Mouse (Mus musculus) heart, postnatal 36 days (tissue): ENCODE data around the gene Tspan18. TPM values are rescaled to one million over a fixed set of nuclear protein-coding genes. Genes with fewer than 3 reads are reported as not detected.
A peak's percentile ranks its signal among the peaks of the same experiment; 100 is the strongest.

Experiments used
- DNase-seq, 2 experiments: peaks; one replicate each; pipeline ENCODE4 v3.0.0; 2021 to 2022
- intact Hi-C: fragments of 180-260 bp; cut with DNase I; formaldehyde crosslinking; loops from one replicate; pipeline ENCODE4 v1.15.1; 2025
- total RNA-seq, 2 experiments: library from RNA; stranded (reverse); gene quantifications; 2 replicates each; pipeline ENCODE4 v1.2.3; 2021

Gene Tspan18
- total RNA-seq, 2 experiments from 2014 or later = 12.4 to 16.2 TPM

DNA sequence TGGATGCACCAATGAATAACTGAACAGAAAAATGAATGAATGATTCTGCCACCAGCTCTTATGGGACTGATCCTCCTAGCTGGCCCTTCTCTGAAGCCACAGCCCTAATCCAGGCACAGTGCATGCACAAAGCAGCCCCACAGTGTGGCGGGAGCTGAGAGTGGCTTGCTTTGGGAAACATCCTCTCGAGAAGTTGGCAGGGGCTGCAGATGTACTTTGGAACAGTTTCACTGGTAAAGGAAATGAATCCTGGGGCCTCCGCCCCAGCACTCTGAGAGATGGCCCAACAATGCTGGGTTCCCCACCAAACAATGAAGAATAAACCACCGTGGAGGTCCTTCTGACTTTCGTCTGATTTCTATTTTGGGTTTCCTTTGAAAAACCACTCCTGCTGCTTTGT, 64.2 kb downstream of the Tspan18 start:
- DNase-seq = peak; percentile 26 to 29
- intact Hi-C loops = no loop called here

GRCm38 (mm10) chr2:93269611-93270010, 64.7 kb downstream of the Tspan18 start:
- no peak for DNase-seq
- intact Hi-C loops = loop anchor here (10.0 kb wide), 1 partner anchor 135 kb away; no protein-coding TSS in a partner anchor

- peak; percentile 28 to 41 for DNase-seq
- intact Hi-C loops = loop anchor here (1.0 to 10.0 kb wide), 2 partner anchors 65 to 134 kb away; no protein-coding TSS in a partner anchor
Measured at GRCm38 (mm10) chr2:93268711-93269270, 65.5 kb downstream of the Tspan18 start.

DNA sequence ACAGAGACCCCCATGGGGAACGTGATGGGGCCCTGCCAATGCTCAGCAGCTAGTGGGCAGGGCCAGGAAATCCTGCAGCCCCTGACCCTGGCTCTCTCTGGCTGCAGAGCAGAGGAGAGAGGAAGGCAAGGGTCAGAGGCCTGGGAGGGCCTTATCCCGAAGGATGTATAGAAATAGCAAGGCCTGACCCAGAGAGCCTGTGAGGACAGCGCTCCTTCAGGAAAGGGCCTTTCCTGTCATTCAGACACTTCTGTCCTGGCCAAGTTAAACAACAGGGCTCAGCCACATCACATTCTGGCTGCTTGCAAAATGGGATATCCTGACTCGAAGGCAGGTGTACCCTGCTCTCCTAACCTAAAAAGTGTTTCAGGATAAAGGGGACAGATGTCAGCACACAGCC, 66.5 kb downstream of the Tspan18 start:
- intact Hi-C loops = loop anchor here (1.0 to 10.0 kb wide), 3 partner anchors 39 to 133 kb away; no protein-coding TSS in a partner anchor

GRCm38 (mm10) chr2:93266565-93267169, 67.6 kb downstream of the Tspan18 start:
- DNase-seq = no peak
- intact Hi-C loops = loop anchor here (2.0 to 10.0 kb wide), 2 partner anchors 38 to 132 kb away; no protein-coding TSS in a partner anchor

More for the DNA sequence above, 66.5 kb downstream of the Tspan18 start:
- DNase-seq = peak; percentile 35 to 49

GRCm38 (mm10) chr2:93262291-93263285, 71.7 kb downstream of the Tspan18 start:
- intact Hi-C loops = loop anchor here (10.0 kb wide), 1 partner anchor 128 kb away; no protein-coding TSS in a partner anchor
- DNase-seq = peak; percentile 64 to 66

GRCm38 (mm10) chr2:93261521-93262290, 72.6 kb downstream of the Tspan18 start:
- DNase-seq = peak; percentile 36 to 39
- intact Hi-C loops = loop anchor here (2.0 to 10.0 kb wide), 2 partner anchors 119 to 127 kb away; no protein-coding TSS in a partner anchor

DNA sequence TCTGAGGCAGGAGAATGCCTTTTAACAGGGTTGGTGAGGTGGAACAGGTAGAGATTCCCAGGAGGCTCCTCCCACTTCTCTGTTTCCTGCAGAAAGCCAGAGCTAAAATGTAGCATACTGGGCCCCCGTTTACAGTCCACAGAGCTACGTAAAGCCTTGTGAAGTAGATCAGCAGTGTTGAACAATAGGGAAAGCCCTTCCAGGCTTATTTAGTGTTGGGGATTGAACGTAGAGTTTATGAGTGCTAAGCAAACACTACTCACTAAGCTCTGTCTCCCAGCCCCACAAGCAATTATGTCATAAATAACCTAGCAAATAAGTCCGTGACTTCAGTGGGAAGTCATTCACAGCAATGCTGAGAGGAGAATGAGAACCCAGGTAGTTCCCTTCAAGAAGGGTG, 76.7 kb downstream of the Tspan18 start:
- no peak for DNase-seq
- intact Hi-C loops = no loop called here

GRCm38 (mm10) chr2:93256735-93257405, 77.4 kb downstream of the Tspan18 start:
- intact Hi-C loops = no loop called here
- no peak for DNase-seq

- intact Hi-C loops = no loop called here
- DNase-seq = no peak
Measured at GRCm38 (mm10) chr2:93252356-93252755, 81.9 kb downstream of the Tspan18 start.

DNA sequence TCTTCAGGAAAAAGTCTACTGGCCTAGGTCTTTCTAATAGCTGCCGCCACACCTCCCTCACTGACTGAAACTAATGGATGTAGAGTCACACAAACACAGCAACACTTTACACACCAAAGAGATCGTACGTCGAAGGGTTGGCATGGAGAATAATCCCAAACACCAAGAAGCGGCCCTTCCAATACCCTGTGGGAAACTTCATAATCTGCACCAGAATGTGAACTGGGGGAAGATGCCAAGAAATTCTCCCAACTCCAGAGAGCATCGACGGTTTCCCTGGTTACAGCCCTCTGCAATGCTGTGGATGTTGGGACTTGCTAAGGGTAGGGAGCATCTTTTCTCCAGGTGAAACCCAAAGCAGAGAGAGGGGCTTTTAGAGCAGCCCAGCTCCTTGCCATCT, 83.7 kb downstream of the Tspan18 start:
- intact Hi-C loops = no loop called here

DNA sequence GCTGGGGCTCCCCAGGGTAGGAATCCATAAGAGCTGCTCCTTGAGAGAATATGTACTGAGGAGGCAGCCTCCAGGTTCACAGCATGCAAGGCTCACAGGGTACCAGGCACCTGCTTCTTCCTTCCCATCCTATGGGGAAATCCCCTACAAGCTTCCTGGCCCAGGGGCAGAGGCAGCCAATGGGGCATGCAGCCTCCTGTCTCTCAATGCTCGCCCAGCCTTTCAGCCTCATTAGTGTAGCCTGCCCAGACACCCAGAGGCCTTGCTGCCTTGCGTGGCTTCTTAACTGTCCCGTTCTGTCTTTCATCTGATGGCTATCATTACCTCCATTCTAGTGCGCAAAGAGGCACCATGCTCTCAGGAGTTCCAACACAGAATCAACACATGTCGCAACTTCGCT, 85.2 kb downstream of the Tspan18 start:
- DNase-seq = no peak
- intact Hi-C loops = no loop called here

More for the DNA sequence above, 83.7 kb downstream of the Tspan18 start:
- no peak for DNase-seq

DNA sequence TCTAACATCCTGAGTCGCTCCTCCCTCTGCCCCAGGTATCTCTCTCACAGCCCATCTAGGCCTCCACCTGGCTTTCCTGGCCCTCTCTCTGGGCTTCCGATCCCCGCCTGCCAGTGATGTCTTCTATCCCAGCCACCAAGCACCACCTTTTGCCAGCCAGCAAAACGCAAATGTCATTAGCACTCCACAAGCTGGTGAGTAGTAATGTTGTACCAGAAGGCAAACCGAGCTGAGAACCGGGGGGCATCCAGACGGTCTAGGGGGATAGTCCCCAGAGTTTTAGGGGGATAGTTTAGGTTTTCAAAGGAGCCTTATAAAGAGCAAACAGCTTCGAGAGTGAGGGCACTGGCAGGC, 90.2 kb downstream of the Tspan18 start:
- intact Hi-C loops = no loop called here
- no peak for DNase-seq

GRCm38 (mm10) chr2:93243439-93244089, 90.7 kb downstream of the Tspan18 start:
- intact Hi-C loops = no loop called here
- no peak for DNase-seq

GRCm38 (mm10) chr2:93242166-93242565, 92.1 kb downstream of the Tspan18 start:
- intact Hi-C loops = no loop called here
- DNase-seq = peak in 1 of 2 experiments; percentile 20

- no peak for DNase-seq
- intact Hi-C loops = no loop called here
Measured at GRCm38 (mm10) chr2:93238864-93239263, 95.4 kb downstream of the Tspan18 start.

DNA sequence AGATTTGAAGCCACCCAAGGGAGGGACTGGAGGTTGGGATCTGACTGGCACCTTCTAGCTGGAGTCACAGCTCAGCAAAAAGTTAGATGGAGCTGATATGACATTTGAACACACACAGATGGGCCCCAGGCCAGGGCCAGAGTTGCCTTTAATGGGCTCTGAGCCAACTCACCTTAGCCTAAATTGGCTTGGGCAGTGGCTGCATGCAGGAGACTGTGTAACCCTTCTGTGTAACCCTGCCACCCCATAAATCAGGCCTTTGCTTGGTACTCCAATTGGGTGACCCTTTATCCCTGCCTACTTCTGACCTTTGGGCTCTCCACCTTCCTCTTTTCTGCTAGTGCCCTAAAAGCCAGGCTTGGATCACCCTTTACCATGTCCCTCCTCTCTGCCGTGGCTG, 97.2 kb downstream of the Tspan18 start:
- intact Hi-C loops = no loop called here

GRCm38 (mm10) chr2:93232141-93232540, 102.2 kb downstream of the Tspan18 start:
- DNase-seq = no peak
- intact Hi-C loops = no loop called here

More for the DNA sequence above, 97.2 kb downstream of the Tspan18 start:
- no peak for DNase-seq

DNA sequence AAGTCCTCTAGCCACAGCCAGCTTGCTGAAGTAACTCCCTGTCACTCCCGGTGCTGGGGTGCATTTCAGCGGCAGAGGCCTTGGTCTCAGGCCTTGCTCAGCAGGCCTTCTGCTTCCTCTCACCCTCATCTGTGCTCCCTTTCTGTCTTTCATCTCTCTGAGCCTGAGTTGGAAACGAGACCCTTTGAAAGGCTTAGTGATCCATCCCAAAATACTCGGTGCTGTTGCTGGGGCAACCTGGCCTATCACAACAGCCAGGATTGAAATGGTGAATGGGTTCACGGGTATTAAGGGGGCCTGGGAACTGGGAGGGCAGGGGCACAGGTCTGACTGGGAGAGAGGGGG, 105.9 kb downstream of the Tspan18 start:
- no peak for DNase-seq
- intact Hi-C loops = loop anchor here (2.0 to 10.0 kb wide), 2 partner anchors 38 to 436 kb away; no protein-coding TSS in a partner anchor
